Mouse (Mus musculus) myocyte (in vitro differentiated cells): ENCODE measurements around the gene Jmjd1c. TPM values are rescaled to one million over a fixed set of nuclear protein-coding genes. Genes with fewer than 3 reads are reported as not detected.
A peak's percentile ranks its signal among the peaks of the same experiment; 100 is the strongest.

ENCODE experiments used
- H3K27me3 ChIP-seq: one replicate; pipeline ENCODE4 v1.6.1; 2011; ENCODE audit not compliant: control insufficient read depth, insufficient read depth, insufficient read length
- H3K36me3 ChIP-seq: one replicate; pipeline ENCODE4 v1.6.1; 2011; ENCODE audit not compliant: control insufficient read depth, insufficient read depth
- H3K4me2 ChIP-seq: one replicate; pipeline ENCODE4 v1.6.1; 2011; ENCODE audit warnings: low read depth, control low read depth
- H3K4me3 ChIP-seq: one replicate; pipeline ENCODE4 v1.5.1; 2011; ENCODE audit warnings: mild to moderate bottlenecking, control low read depth, moderate library complexity
- H3K79me2 ChIP-seq: one replicate; pipeline ENCODE4 v1.6.1; 2011; ENCODE audit not compliant: control insufficient read depth, insufficient read depth
- H3ac ChIP-seq: one replicate; pipeline ENCODE4 v1.6.1; 2011; ENCODE audit not compliant: control insufficient read depth, insufficient read length
- CEBPB ChIP-seq: IDR thresholded peaks from 2 replicates; pipeline ENCODE4 v1.6.1; 2011; ENCODE audit warnings: mild to moderate bottlenecking, moderate library complexity; ENCODE audit not compliant: poor library complexity, insufficient read depth, severe bottlenecking
- E2F4 ChIP-seq: IDR thresholded peaks from one replicate; pipeline ENCODE4 v1.6.1; 2011; ENCODE audit warnings: mild to moderate bottlenecking, control low read depth, moderate library complexity; ENCODE audit not compliant: insufficient read depth
- MAX ChIP-seq: IDR thresholded peaks from one replicate; pipeline ENCODE4 v1.6.1; 2011; ENCODE audit warnings: low read depth, mild to moderate bottlenecking, control low read depth
- MYOD1 ChIP-seq, 3 experiments: IDR thresholded peaks; one replicate each; pipeline ENCODE4 v1.6.1; 2011; ENCODE audit warnings: control low read depth in 2 of 3, low read depth in 2 of 3, mild to moderate bottlenecking in 2 of 3, moderate library complexity in 1 of 3; ENCODE audit not compliant: insufficient read length in 2 of 3, control insufficient read depth in 1 of 3
- MYOG ChIP-seq, 3 experiments: IDR thresholded peaks; one replicate each; pipeline ENCODE4 v1.6.1; 2011; ENCODE audit warnings: control low read depth in 2 of 3, low read depth in 2 of 3, mild to moderate bottlenecking in 2 of 3; ENCODE audit not compliant: insufficient read length in 2 of 3, control insufficient read depth in 1 of 3, insufficient read depth in 1 of 3
- POLR2A ChIP-seq: IDR thresholded peaks from one replicate; pipeline ENCODE4 v1.6.1; 2011; ENCODE audit warnings: low read depth, mild to moderate bottlenecking, control low read depth, moderate library complexity; ENCODE audit not compliant: insufficient read length
- POLR2AphosphoS2 ChIP-seq: IDR thresholded peaks from one replicate; pipeline ENCODE4 v1.6.1; 2011; ENCODE audit warnings: low read depth, control low read depth; ENCODE audit not compliant: insufficient read length
- REST ChIP-seq: IDR thresholded peaks from one replicate; pipeline ENCODE4 v1.6.1; 2011; ENCODE audit warnings: mild to moderate bottlenecking, control low read depth, moderate library complexity; ENCODE audit not compliant: insufficient read depth, insufficient read length
- SRF ChIP-seq: IDR thresholded peaks from one replicate; pipeline ENCODE4 v1.6.1; 2011; ENCODE audit warnings: low read depth; ENCODE audit not compliant: control insufficient read depth, insufficient read length
- TCF12 ChIP-seq: IDR thresholded peaks from one replicate; pipeline ENCODE4 v1.6.1; 2011; ENCODE audit warnings: mild to moderate bottlenecking, control low read depth; ENCODE audit not compliant: poor library complexity, insufficient read depth, severe bottlenecking
- TCF3 ChIP-seq: IDR thresholded peaks from one replicate; pipeline ENCODE4 v1.6.1; 2011; ENCODE audit warnings: low read depth, control low read depth; ENCODE audit not compliant: insufficient read length
- USF1 ChIP-seq: IDR thresholded peaks from one replicate; pipeline ENCODE4 v1.6.1; 2011; ENCODE audit warnings: low read depth, mild to moderate bottlenecking, control low read depth, moderate library complexity
- polyA plus RNA-seq: library from polyadenylated mRNA; unstranded; fragments of >200 nt; fragmentation: generic; extraction: Trizol; gene quantifications from one replicate; pipeline ENCODE4 v1.2.1, GENCODE M21; 2012; ENCODE audit warnings: missing spikeins

The Jmjd1c gene
- polyA plus RNA-seq, 1 experiment, result 5.6 TPM

DNA sequence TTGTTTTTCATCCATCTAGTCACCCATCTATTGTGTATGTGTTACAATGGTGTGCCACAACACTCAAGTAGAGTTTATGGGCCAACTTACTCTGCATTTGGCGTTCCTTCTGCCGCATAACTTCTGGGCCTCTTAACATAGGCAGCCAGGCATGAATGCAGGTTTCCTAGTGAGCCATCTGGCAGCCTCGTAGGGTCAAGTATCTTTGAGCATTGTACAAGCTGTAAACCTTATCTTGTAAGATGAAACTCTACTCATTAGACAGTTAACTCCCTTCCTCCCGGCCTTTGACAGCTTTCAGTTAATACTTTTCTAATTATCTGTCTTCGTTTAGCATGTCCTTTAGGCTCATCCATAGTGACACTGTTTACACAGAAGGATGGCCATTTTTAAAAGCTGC is 125.4 kb downstream of the Jmjd1c start:
- Histone ChIP-seq H3ac (no peak overlapping the region), H3K4me2 (no peak overlapping the region), H3K4me3 (no peak overlapping the region), H3K36me3 (peaks cover 66% of the 10 kb centered on the region), H3K79me2 (peaks cover 21% of the 10 kb centered on the region), H3K27me3 (no peaks in the 10 kb centered on the region)
- TF ChIP-seq REST (no peak), MAX (no peak), TCF12 (no peak), TCF3 (no peak), MYOD1 (IDR thresholded peaks at IDR 0.05; ENCODE audit: control insufficient read depth in 1 of 3, insufficient read length in 2 of 3, low read depth in 2 of 3) (no peak), SRF (no peak), E2F4 (no peak), POLR2AphosphoS2 (no peak), POLR2A (no peak), MYOG (IDR thresholded peaks at IDR 0.05; ENCODE audit: control insufficient read depth in 1 of 3, insufficient read depth in 1 of 3, insufficient read length in 2 of 3, low read depth in 2 of 3) (no peak), USF1 (no peak), CEBPB (no peak)

DNA sequence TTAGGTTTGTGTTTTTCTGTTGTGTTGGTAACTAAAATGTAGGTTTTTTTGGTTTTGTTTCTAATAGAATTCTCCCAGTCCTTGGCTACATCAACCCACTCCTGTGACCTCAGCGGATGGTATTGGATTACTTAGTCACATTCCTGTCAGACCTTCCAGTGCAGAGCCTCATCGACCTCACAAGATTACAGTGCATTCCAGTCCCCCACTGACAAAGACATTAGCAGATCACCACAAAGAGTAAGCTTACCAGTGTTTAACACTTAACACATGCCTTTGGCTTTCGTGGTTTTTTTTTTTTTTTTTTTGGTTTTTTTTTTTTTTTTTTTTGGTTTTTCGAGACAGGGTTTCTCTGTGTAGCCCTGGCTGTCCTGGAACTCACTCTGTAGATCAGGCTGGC is 128.0 kb downstream of the Jmjd1c start:
- peaks cover 80% of the 10 kb centered on the region for H3K36me3 ChIP-seq
- TF ChIP-seq TCF3 (peak; percentile 40), MYOD1 (IDR thresholded peaks at IDR 0.05; ENCODE audit: control insufficient read depth in 1 of 3, insufficient read length in 2 of 3, low read depth in 2 of 3) (no peak)

DNA sequence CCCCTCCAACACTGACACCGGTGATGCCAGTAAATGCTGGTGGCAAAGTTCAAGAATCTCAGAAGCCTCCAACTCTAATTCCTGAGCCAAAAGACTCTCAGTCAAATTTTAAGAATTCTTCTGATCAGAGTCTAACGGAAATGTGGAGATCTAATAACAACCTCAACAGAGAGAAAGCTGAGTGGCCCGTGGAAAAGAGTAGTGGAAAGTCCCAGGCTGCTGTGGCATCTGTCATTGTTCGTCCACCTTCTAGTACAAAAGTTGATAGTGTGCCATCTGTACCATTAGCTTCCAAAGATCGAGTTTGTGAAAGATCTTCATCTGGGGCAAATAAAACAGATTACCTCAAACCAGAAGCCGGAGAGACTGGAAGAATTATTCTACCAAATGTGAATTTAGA is 129.6 kb downstream of the Jmjd1c start:
- Histone ChIP-seq H3K27me3 (no peaks in the 10 kb centered on the region), H3K36me3 (peaks cover 81% of the 10 kb centered on the region), H3K4me3 (no peak overlapping the region), H3ac (no peak overlapping the region), H3K4me2 (no peak overlapping the region), H3K79me2 (peaks cover 21% of the 10 kb centered on the region)
- TF ChIP-seq E2F4 (no peak), TCF12 (no peak), MYOG (IDR thresholded peaks at IDR 0.05; ENCODE audit: control insufficient read depth in 1 of 3, insufficient read depth in 1 of 3, insufficient read length in 2 of 3, low read depth in 2 of 3) (no peak), MYOD1 (IDR thresholded peaks at IDR 0.05; ENCODE audit: control insufficient read depth in 1 of 3, insufficient read length in 2 of 3, low read depth in 2 of 3) (no peak), CEBPB (no peak), POLR2A (no peak), SRF (no peak), TCF3 (no peak), POLR2AphosphoS2 (no peak), USF1 (no peak), REST (no peak), MAX (no peak)

More for the DNA sequence above, 128.0 kb downstream of the Jmjd1c start:
- no peaks in the 10 kb centered on the region for H3K27me3 ChIP-seq
- H3ac ChIP-seq, result no peak overlapping the region
- H3K79me2 ChIP-seq, result peaks cover 21% of the 10 kb centered on the region
- no peak overlapping the region for H3K4me3 ChIP-seq
- peak overlapping the region; percentile 5 for H3K4me2 ChIP-seq

DNA sequence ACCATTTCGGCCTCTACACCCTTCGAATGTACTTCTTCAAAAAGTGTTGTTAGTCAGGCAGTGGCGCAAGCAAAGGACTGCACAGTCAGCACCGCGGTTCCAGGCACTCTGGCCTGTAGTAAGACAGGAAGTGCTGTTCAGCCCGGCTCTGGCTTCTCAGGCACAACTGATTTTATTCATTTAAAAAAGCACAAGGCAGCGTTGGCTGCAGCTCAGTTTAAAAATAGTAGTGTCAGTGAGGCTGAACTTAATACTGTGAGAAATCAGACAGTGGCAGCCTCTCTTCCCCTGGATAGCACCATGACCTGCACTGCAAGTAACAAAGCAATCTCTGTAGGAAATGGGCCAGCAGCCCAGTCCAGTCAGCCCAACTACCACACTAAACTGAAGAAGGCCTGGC is 130.2 kb downstream of the Jmjd1c start:
- no peak overlapping the region for H3ac ChIP-seq
- no peak overlapping the region for H3K4me2 ChIP-seq
- peaks cover 80% of the 10 kb centered on the region for H3K36me3 ChIP-seq
- TF ChIP-seq CEBPB, result no peak
- no peak for TF ChIP-seq POLR2AphosphoS2
- TF ChIP-seq TCF12, result no peak
- TF ChIP-seq E2F4, result no peak
- TF ChIP-seq TCF3, result no peak
- no peak for TF ChIP-seq MAX
- H3K79me2 ChIP-seq, result peaks cover 19% of the 10 kb centered on the region
- no peaks in the 10 kb centered on the region for H3K27me3 ChIP-seq
- H3K4me3 ChIP-seq, result no peak overlapping the region

DNA sequence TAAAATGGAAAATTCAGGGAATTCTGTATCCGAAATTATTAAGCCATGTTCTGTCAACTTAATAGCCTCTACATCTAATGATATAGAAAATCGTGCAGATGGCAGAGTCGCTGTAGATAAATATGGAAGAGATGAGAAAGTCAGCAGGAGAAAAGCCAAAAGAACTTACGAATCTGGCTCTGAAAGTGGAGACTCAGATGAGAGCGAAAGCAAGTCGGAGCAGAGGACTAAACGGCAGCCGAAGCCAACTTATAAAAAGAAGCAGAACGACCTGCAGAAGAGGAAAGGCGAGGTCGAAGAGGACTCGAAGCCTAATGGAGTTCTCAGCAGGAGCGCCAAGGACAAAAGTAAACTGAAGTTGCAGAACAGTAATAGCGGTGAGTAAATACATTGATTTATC is 130.6 kb downstream of the Jmjd1c start:
- H3ac ChIP-seq, result no peak overlapping the region
- H3K4me2 ChIP-seq, result no peak overlapping the region
- H3K79me2 ChIP-seq, result peaks cover 14% of the 10 kb centered on the region
- no peak overlapping the region for H3K4me3 ChIP-seq
- H3K36me3 ChIP-seq, result peaks cover 80% of the 10 kb centered on the region
- TF ChIP-seq POLR2A (no peak), POLR2AphosphoS2 (no peak), MYOG (IDR thresholded peaks at IDR 0.05; ENCODE audit: control insufficient read depth in 1 of 3, insufficient read depth in 1 of 3, insufficient read length in 2 of 3, low read depth in 2 of 3) (no peak), USF1 (no peak), MAX (no peak), TCF12 (no peak), SRF (no peak), MYOD1 (IDR thresholded peaks at IDR 0.05; ENCODE audit: control insufficient read depth in 1 of 3, insufficient read length in 2 of 3, low read depth in 2 of 3) (no peak), CEBPB (no peak), REST (no peak), TCF3 (no peak), E2F4 (no peak)
- H3K27me3 ChIP-seq, result no peaks in the 10 kb centered on the region
